Mouse (Mus musculus) liver, postnatal 0 days (tissue): ENCODE results near the gene Endou.
A peak's percentile ranks its signal among the peaks of the same experiment; 100 is the strongest.

Experiments
- CTCF ChIP-seq: sonication (generic); IDR thresholded peaks from 2 replicates; pipeline ENCODE4 v1.5.1; 2016; ENCODE audit warnings: antibody characterized with exemption, low read depth
- EP300 ChIP-seq: IDR thresholded peaks from 2 replicates; pipeline ENCODE4 v1.6.1; 2016; ENCODE audit warnings: antibody characterized with exemption, low read depth, mild to moderate bottlenecking

GRCm38 (mm10) chr15:97663750-97664406 is 67.3 kb downstream of the Endou start:
- peak; percentile 83 for TF ChIP-seq CTCF
- no peak for TF ChIP-seq EP300
